Mouse (Mus musculus) olfactory bulb, adult 2 months (tissue): Measurements from ENCODE around the gene Fkbp1a. TPM values are rescaled to one million over a fixed set of nuclear protein-coding genes. Genes with fewer than 3 reads are reported as not detected.

Experiments used
- H3K27ac ChIP-seq: fragments of 200-500 bp; 2 replicates; pipeline ENCODE4 v1.5.1; 2012; ENCODE audit warnings: low read depth, low read length; ENCODE audit not compliant: insufficient read depth
- H3K4me1 ChIP-seq: fragments of 200-500 bp; 2 replicates; pipeline ENCODE4 v1.6.1; 2012; ENCODE audit warnings: low read length; ENCODE audit not compliant: control insufficient read depth, insufficient read depth
- H3K4me3 ChIP-seq: fragments of 200-500 bp; 2 replicates; pipeline ENCODE4 v1.5.1; 2012; ENCODE audit warnings: mild to moderate bottlenecking, low read depth, low read length, moderate library complexity; ENCODE audit not compliant: insufficient read depth
- CTCF ChIP-seq: fragments of 200-500 bp; IDR thresholded peaks from 2 replicates; pipeline ENCODE4 v1.5.1; 2012; ENCODE audit warnings: low read depth, mild to moderate bottlenecking, low read length, moderate library complexity; ENCODE audit not compliant: insufficient read depth
- POLR2A ChIP-seq: fragments of 200-500 bp; IDR thresholded peaks from 2 replicates; pipeline ENCODE4 v1.6.1; 2012; ENCODE audit warnings: mild to moderate bottlenecking, low read depth, low read length, moderate library complexity; ENCODE audit not compliant: insufficient read depth
- WGBS: fragments of 180-500 bp; shearing (Covaris S2); methylation state at CpG from one replicate; pipeline ENCODE4 v1.1.7; 2018; 5-methylcytosine and 5-hydroxymethylcytosine counted together
- polyA plus RNA-seq: library from polyadenylated mRNA; stranded (reverse); fragments of >200 nt; gene quantifications from 2 replicates; pipeline ENCODE4 v1.2.4, GENCODE M21; 2012; ENCODE audit warnings: low replicate concordance; ENCODE audit not compliant: missing spikeins, insufficient read depth, insufficient read length

Gene Fkbp1a
- polyA plus RNA-seq, 1 experiment, result not detected

- 74% methylated on average over 9 of the region's 9 CpGs for WGBS
- no peak overlapping the region for H3K4me3 ChIP-seq
- no peaks in the 10 kb centered on the region for H3K4me1 ChIP-seq
- TF ChIP-seq CTCF (no peak), POLR2A (no peak)
- H3K27ac ChIP-seq, result no peak overlapping the region
Observed at GRCm38 (mm10) chr2:151587306-151587705, 45.0 kb downstream of the Fkbp1a start.

- TF ChIP-seq CTCF (no peak), POLR2A (no peak)
- 62% methylated on average over 2 of the region's 2 CpGs for WGBS
- no peak overlapping the region for H3K27ac ChIP-seq
- H3K4me3 ChIP-seq, result no peak overlapping the region
- peaks cover 33% of the 10 kb centered on the region for H3K4me1 ChIP-seq
Observed at GRCm38 (mm10) chr2:151598068-151598467, 55.8 kb downstream of the Fkbp1a start.

- H3K4me3 ChIP-seq, result no peak overlapping the region
- peak overlapping the region; percentile 61; the same call in 1 of the 2 replicates for H3K27ac ChIP-seq
- TF ChIP-seq POLR2A (no peak), CTCF (no peak)
- H3K4me1 ChIP-seq, result peaks cover 60% of the 10 kb centered on the region
- WGBS, result 59% methylated on average over 4 of the region's 4 CpGs
Observed at GRCm38 (mm10) chr2:151602106-151602505, 59.8 kb downstream of the Fkbp1a start.

GRCm38 (mm10) chr2:151603630-151604029 is 61.3 kb downstream of the Fkbp1a start:
- no peak overlapping the region for H3K4me3 ChIP-seq
- no peak for TF ChIP-seq POLR2A
- no peak for TF ChIP-seq CTCF
- peaks cover 66% of the 10 kb centered on the region for H3K4me1 ChIP-seq
- WGBS, result 17% methylated on average over 4 of the region's 4 CpGs
- peak overlapping the region; percentile 61 for H3K27ac ChIP-seq

- no peak for TF ChIP-seq POLR2A
- no peak for TF ChIP-seq CTCF
- WGBS, result 12% methylated on average over 10 of the region's 11 CpGs
- Histone ChIP-seq H3K4me3 (no peak overlapping the region), H3K27ac (peak overlapping the region; percentile 61), H3K4me1 (peaks cover 69% of the 10 kb centered on the region)
Observed at GRCm38 (mm10) chr2:151605437-151605987, 63.2 kb downstream of the Fkbp1a start.

GRCm38 (mm10) chr2:151608435-151608834 is 66.2 kb downstream of the Fkbp1a start:
- H3K4me1 ChIP-seq, result peaks cover 43% of the 10 kb centered on the region
- TF ChIP-seq CTCF (no peak), POLR2A (no peak)
- 80% methylated on average over 1 of the region's 1 CpGs for WGBS
- H3K4me3 ChIP-seq, result no peak overlapping the region
- 0 out of 2 replicates have a peak overlapping the region, but pooled peaks have one; percentile 8 for H3K27ac ChIP-seq

- WGBS, result 12% methylated on average over 3 of the region's 3 CpGs
- no peak overlapping the region for H3K4me3 ChIP-seq
- 0 out of 2 replicates have a peak overlapping the region, but pooled peaks have one; percentile 27 for H3K27ac ChIP-seq
- H3K4me1 ChIP-seq, result peaks cover 32% of the 10 kb centered on the region
- TF ChIP-seq POLR2A (no peak), CTCF (no peak)
Observed at GRCm38 (mm10) chr2:151609974-151610373, 67.7 kb downstream of the Fkbp1a start.

Other genes starting within 250 kb of the Fkbp1a start
- gene 4921509C19Rik, start 66.3 kb upstream of the Fkbp1a start, polyA plus RNA-seq, result not detected in 2 replicates
- not detected in 2 replicates for gene Nsfl1c, start 48.3 kb upstream of the Fkbp1a start, polyA plus RNA-seq
- not detected in 2 replicates for gene Sdcbp2, start 30.1 kb downstream of the Fkbp1a start, polyA plus RNA-seq
- not detected in 2 replicates for gene Snph, start 90.1 kb downstream of the Fkbp1a start, polyA plus RNA-seq
- not detected in 2 replicates for gene Rad21l, start 126.0 kb downstream of the Fkbp1a start, polyA plus RNA-seq
- gene Tmem74b, start 159.5 kb downstream of the Fkbp1a start, polyA plus RNA-seq, result not detected in 2 replicates
- not detected in 2 replicates for gene Psmf1, start 201.7 kb downstream of the Fkbp1a start, polyA plus RNA-seq